Mouse (Mus musculus): ENCODE measurements around the gene Eif2b4.
A peak's percentile ranks its signal among the peaks of the same experiment; 100 is the strongest.

Eif2b4 gene

GRCm38 (mm10) chr5:31154152-31154553 lies 39.1 kb downstream of the Eif2b4 start, which contains the start of gene Mpv17:
Gene Mpv17, minus strand, starts transcription at chr5:31154251.
- DNase-seq (ENCODE audit: low spot score): peak; percentile 94

- DNase-seq (ENCODE audit: low spot score): no peak
Observed at GRCm38 (mm10) chr5:31153516-31154151, 39.6 kb downstream of the Eif2b4 start.

GRCm38 (mm10) chr5:31151746-31152145 lies 41.5 kb downstream of the Eif2b4 start:
- DNase-seq (ENCODE audit: low spot score): no peak

- DNase-seq (ENCODE audit: low spot score): no peak
Observed at GRCm38 (mm10) chr5:31149781-31150180, 43.4 kb downstream of the Eif2b4 start.

GRCm38 (mm10) chr5:31138968-31139425 lies 54.2 kb downstream of the Eif2b4 start:
- peak; percentile 48 for DNase-seq (ENCODE audit: low spot score)

- DNase-seq (ENCODE audit: low spot score): no peak
Observed at GRCm38 (mm10) chr5:31138241-31138967, 54.8 kb downstream of the Eif2b4 start, which contains the start of gene Ucn. Gene Ucn, minus strand, starts transcription at chr5:31138829.

- peak; percentile 16 for DNase-seq (ENCODE audit: low spot score)
Observed at GRCm38 (mm10) chr5:31137658-31138057, 55.6 kb downstream of the Eif2b4 start.
